Mouse (Mus musculus) spleen, postnatal 4 days (tissue): ENCODE measurements around the gene Nfil3.
A peak's percentile ranks its signal among the peaks of the same experiment; 100 is the strongest.

Experiments
- DNase-seq, 2 experiments: peaks; one replicate each; pipeline ENCODE4 v3.0.0; 2022; ENCODE audit warnings: low spot score in 2 of 2

Gene Nfil3

GRCm38 (mm10) chr13:52981441-52982281 is 788 bp upstream of the Nfil3 start:
- peak; percentile 26 to 76 for DNase-seq

DNA sequence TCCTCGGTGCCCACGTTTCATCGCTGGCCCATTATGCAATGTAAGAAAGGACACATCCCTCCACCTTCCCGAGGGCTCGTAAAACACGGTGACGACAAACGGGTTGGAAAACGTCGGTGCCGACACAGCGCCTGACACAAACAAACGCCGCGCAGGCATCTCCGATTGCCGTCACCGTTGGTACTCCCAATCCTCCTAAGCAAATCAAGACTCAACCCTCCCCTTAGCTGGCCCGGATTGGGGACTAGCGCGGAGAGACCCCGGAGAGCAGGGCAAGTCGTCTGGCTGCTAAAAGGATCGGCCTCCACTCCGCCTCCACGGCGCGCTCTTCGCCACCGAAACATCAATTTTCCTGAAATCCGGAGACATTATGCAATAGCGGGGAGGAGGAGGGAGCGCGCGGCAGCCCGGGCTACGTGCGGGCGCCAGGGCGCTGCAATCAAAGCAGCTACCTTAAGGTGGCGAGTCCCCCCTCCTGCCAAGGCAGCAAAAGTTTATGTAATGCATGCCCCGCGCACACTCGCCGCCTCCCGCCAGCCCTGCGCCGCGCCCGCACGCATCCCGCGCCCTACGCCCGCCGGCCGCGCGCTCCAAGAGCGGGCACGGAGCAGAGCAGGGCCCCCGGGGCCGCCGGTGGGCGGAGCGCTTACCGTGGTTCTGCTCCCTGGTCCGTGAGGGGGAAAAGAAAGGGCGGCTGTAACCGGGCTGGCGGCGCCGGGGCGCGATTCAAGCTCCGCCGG is 492 bp downstream of the Nfil3 start:
- peak in 1 of 2 experiments; percentile 24 for DNase-seq

- no peak for DNase-seq
Observed at GRCm38 (mm10) chr13:52979331-52980051, 1.4 kb downstream of the Nfil3 start.

DNA sequence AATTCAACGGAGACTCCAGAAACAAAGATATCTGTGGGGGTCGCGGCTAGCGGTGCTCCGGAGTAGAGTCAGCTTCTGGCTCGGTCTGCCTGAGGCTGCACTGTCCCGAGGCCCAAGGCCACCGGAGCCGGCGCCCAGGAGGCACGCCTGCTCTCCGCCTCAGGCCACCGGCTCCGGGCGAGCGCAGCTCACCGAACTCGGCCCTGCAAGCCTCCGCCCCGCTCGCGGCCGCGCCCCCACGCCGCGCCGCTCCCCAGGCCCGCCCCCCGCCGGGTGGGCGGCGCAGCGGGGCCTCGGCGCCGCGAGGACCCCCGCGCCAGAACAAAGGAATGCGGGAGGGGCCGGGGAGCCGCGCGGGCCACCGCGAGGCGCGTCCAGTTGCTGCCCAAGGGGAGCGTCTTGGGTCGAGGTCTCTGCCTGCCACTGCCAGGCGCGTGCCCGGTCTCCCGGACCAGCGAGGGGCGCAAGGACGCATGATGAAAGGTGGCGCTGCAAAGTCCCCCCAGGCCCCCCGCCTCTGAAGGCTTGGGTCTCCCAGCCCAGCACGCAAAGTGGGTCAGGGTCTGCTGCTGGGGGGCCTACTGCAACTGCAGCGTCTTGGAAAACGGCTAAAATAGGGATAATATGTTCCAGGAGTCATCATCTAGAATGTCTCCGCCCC is 2.4 kb downstream of the Nfil3 start:
- DNase-seq, result no peak

DNA sequence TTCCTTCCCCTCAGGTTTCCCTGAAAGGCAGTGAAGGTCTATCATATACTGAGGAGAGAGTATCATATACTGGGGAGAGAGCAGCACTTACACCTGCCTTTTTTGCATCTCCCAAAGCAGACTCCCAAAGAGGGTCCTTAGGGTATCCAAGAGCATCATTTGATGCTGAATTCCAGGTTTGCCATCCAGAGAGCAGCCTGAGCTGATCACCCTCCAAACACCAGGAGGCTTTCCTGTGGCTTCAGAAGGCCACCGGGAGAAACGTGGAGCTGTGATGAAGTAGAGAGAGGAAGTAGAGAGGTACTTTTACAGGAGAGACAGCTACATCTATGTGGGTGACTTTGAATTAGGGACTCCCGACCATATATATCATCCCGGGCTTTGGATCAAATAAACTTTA is 3.1 kb downstream of the Nfil3 start:
- no peak for DNase-seq

- DNase-seq, result no peak
Observed at GRCm38 (mm10) chr13:52977221-52977609, 3.7 kb downstream of the Nfil3 start.

DNA sequence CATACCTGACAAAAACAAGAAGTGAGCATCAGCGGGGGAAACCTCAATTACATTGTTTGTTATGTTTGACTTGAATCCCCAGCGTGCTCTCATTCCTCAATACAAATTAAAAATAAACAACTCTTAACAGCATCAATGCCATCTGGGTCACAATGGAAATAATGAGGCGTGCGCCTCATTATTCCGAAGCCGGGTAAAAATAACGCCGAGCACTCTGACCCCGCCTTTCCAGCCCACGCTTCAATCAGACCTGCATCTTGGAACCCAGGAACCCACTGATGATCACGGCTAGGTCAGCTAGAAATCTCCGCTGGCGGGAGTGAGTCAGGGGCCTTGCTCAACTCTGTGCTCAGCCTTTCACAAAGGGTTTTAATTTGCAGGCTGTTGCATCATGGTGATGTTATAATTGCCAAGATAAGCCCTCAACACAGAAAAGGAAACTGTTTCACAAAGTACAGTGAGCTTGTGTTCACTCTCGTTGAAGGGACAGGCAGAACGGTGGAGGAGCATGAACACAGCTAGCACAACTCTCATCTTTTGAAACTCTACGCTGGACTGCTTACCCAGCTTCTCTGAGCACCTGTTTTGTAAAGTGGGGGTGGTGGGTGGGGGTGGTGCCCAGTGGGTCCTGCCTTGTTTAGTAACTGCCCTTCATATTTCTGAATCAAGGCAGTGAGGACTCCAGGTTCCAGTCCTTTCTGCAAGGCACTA is 4.2 kb downstream of the Nfil3 start:
- DNase-seq, result no peak

GRCm38 (mm10) chr13:52976130-52976509 is 4.8 kb downstream of the Nfil3 start:
- no peak for DNase-seq

- DNase-seq, result no peak
Observed at GRCm38 (mm10) chr13:52974676-52975075, 6.2 kb downstream of the Nfil3 start.

- DNase-seq, result no peak
Observed at GRCm38 (mm10) chr13:52973427-52973826, 7.4 kb downstream of the Nfil3 start.

- no peak for DNase-seq
Observed at GRCm38 (mm10) chr13:52972626-52973025, 8.2 kb downstream of the Nfil3 start.

- no peak for DNase-seq
Observed at GRCm38 (mm10) chr13:52970876-52971275, 10.0 kb downstream of the Nfil3 start.

GRCm38 (mm10) chr13:52962922-52963321 is 18.0 kb downstream of the Nfil3 start:
- no peak for DNase-seq

DNA sequence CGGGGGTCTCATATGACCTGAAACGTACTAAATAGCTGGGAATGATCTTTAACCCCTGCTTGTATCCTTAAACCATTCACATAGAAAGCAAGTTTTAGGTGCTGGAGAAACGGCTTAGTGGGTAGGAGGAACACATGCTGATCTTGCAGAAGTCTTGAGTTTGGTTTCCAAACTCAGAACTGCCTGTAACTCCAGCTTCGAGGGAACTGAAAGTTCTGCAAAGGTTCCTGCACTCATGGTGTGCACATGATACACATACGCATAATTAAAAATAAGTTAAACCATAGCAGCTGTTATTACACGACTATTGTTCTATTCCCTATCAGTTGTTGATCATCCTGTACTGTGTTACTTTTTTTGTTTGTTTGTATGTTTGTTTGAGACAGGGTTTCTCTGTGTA is 18.5 kb downstream of the Nfil3 start:
- no peak for DNase-seq

DNA sequence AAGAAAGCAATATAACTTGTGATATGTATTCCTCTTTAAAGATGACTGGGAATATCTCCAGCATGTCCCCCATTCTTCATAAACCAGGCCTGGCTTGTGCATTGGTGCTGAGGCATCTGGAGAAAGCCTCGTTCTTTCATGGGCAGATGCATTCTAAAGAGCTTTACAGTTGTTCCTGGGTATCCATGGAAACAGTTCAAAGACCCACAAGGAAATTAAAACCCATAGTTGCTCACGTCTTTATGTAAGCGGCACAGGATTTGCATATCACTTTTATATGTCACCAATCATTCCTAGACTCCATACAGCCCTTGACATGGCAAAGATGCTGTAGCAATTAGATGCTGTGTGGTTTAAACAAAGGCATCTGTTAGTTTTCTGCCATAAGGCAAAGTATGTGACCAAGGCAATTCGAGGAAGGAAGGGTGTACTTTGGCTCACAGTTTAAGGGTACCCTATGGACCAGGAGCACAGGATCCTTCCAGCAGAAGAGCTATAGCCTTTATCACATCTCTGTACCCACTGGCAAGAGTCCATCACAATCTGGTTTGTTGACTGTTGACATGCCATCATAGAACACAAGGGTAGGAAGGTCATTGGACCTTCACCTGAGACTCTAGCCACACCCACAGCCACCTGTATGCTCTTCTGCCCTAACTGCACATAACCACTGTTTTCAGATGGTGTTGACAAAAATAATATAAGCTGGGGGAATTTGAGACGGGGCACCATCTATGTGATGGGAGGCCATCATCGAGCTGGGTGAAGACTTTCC is 26.9 kb downstream of the Nfil3 start:
- no peak for DNase-seq

DNA sequence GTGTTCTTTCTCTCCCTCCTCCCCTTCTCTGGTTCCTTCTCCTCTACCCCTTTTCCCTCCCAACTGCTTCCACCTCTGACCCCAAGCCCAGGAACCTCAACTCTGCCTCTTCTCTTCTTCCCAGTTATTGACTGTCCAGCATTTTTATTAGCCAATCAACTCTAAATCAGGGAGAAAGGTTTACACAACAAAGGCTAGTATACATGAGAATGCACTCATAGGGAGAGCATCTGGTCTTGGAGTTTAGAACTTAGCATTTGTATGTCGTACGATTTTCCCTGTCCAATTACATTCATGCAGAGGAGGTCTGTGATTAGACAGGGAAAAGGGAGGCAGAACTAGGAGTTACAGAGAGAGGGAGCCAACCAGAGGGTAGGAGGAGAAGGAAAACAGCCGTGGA is 31.7 kb downstream of the Nfil3 start:
- no peak for DNase-seq

- DNase-seq, result no peak
Observed at GRCm38 (mm10) chr13:52947545-52947944, 33.3 kb downstream of the Nfil3 start.

GRCm38 (mm10) chr13:52945769-52946168 is 35.1 kb downstream of the Nfil3 start:
- no peak for DNase-seq

- DNase-seq, result no peak
Observed at GRCm38 (mm10) chr13:52944116-52944515, 36.8 kb downstream of the Nfil3 start.

DNA sequence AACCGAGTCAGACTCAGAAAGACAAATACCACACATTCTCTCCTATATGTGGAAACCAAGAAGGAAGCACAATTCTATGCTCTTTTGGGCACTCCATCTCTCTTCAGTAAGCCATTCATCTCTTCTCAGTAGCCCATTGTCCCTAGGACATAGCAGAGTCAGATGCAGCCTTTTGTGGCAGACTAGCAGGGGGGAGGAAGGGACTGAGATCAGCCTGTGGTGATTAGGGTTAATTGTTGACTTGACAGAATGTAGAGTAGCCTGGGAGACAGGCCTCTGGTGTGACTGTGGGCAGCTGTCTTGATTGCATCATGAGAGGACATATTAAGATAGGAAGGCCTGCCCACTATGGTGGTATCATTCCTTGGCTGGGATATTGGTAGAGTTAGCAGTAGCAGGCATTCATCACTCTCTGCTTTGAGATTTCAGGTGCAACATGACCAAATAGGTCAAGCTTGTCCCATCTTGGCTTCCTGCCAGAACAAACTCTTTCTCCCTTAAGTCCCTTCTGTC is 37.9 kb downstream of the Nfil3 start:
- DNase-seq, result no peak
